Mouse (Mus musculus) 3T3-L1 (cell line): Measurements from ENCODE around the gene Rimkla.
A peak's percentile ranks its signal among the peaks of the same experiment; 100 is the strongest.

Source experiments
- DNase-seq: peaks from one replicate; pipeline ENCODE4 v3.0.0-alpha.2; 2015; ENCODE audit warnings: low read depth, low spot score

Rimkla gene

GRCm38 (mm10) chr4:119417894-119418293 is 74.5 kb downstream of the Rimkla start:
- DNase-seq: no peak

GRCm38 (mm10) chr4:119417270-119417669 is 75.2 kb downstream of the Rimkla start:
- peak; percentile 64 for DNase-seq
